Mouse (Mus musculus) Muller cell, postnatal 12 days (primary cell): ENCODE data around the gene Llgl2.
"Not testable (repeated sequence)": the region's sequence is repeated elsewhere in the genome, so short reads cannot be mapped to it uniquely, and the experiment has no call there.

Experiments
- DNase-seq: peaks from one replicate; pipeline ENCODE4 v3.0.0-alpha.2; 2015; ENCODE audit errors: inconsistent ontology term

Llgl2 gene

GRCm38 (mm10) chr11:115833021-115833513 is 9.2 kb downstream of the Llgl2 start:
- DNase-seq = no peak

DNA sequence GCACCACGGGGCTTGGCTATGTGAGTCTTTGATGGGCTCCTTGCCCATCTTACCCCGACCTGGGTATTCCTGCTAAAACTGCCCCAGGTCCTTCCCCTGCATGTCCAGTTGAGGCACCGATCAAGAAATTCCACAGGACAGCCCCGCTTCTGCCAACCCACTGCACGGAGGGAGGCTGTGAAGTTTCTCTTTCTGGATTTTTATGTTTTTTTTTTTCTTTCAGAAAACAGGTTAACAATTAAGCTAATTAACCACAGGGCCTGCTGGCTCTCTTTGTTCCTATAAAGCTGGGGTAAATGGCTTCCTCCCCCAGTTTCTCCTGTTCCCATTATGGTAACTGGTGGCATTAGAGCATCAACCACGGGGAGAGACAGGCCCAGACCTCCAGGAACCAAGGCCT is 10.2 kb downstream of the Llgl2 start:
- DNase-seq = no peak

DNA sequence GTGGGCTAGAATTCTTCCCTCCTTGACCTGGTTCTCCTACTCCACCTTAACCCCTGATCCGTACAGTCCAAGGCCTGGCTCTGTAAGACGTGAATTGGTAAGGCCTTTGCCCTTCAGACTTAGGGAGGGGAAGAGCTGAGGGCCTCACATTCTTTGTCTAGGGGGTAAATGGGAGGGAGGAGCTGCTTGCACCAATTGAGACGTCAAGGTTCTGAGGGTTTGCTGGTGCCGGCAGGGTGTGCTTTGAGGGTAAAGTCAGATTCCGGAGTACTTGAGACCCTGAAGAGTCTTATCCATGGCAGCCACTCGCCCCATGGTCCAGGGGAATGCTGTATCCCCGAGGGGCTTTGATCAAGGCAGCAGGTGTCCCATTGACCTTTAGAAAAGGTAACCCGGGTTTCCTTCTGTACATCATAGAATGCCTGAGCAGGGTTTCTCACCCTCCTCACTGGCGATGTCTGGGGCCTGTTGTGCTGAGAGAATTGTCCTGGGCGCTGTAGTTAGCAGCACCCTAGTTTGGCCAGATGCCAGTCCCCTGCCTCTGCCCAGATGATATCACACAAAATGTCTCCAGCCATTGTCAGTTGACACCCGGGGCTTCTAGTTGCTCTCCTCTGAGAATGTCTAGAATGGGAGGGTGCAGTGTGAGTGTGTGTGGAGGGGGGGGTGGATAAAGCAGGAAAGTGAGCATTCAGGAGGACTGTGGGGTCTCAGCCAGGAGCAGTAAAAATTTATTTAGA is 13.0 kb downstream of the Llgl2 start:
- no peak for DNase-seq

DNA sequence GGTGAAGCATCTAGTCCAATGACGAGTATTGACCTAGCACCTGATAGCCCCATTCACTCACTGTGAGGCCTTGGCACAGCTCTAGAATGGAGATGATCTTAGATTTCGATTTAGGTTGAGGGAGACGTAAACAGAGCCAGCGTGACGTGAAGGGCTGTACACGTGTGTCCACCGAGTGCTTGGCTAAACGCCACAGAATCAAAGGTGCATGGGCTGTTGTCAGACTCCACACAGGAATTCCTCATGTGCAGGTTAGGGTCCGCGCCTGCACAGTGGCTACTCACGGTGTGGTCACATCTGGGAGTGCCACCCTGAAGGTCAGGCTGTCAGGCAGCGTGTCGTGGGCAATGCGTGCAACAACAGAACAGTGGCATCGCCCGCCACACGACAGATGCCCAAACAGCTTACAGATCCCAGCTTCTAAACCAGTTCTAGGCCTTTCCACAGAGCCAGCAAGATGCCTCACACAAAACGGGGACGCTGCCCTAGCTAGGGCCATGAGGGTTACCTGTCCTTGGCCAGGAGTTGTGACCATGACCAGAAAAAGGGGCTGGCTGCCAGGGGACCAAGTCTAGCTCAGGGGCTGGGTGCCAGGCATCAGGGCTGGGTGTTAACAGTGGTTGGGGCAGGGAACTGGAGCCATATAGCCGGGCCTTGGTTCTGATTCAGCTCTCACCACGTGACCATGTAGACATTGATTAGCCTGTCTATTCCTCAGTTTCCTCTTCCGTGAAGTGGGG is 13.9 kb downstream of the Llgl2 start:
- no peak for DNase-seq

GRCm38 (mm10) chr11:115838895-115839311 is 15.1 kb downstream of the Llgl2 start:
- no peak for DNase-seq

DNA sequence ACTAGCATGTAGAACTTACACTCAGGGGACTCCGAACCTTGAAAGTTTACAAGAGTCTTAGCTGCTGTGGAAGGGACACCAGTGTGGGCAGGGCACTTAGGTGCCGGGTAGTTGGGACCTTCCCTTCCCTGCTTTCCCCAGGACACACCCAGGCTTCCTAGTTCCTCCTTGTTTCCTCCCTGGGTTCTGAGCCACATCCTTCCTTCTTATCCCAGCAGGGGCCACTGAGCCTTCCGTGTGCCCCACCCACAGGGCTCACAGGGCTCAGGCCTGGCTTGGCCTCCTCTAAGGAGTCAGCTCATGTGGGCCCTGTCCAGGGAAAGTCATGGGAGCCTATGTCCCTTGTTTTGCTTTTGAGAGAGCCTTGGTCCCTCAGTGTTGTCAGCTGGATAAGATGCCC is 15.9 kb downstream of the Llgl2 start:
- no peak for DNase-seq

DNA sequence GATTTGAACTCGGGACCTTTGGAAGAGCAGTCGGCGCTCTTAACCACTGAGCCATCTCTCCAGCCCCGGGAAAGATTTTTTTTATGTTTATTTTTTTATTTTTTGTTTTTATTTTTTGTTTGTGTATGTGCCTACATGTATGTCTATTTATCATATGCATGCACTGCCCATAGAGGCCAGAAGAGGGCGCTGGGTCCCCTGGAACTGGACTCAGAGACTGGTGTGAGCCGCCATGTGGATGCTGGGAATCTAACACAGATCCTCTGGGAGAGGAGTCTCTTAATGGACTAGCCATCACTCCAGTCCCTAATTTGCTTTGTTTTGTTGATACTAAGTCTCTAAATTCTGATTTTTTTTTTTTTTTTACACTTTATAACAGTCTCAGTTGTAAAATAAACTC is 17.2 kb downstream of the Llgl2 start:
- DNase-seq = no peak

- peak; percentile 82 for DNase-seq
Measured at GRCm38 (mm10) chr11:115841961-115842550, 18.2 kb downstream of the Llgl2 start.

DNA sequence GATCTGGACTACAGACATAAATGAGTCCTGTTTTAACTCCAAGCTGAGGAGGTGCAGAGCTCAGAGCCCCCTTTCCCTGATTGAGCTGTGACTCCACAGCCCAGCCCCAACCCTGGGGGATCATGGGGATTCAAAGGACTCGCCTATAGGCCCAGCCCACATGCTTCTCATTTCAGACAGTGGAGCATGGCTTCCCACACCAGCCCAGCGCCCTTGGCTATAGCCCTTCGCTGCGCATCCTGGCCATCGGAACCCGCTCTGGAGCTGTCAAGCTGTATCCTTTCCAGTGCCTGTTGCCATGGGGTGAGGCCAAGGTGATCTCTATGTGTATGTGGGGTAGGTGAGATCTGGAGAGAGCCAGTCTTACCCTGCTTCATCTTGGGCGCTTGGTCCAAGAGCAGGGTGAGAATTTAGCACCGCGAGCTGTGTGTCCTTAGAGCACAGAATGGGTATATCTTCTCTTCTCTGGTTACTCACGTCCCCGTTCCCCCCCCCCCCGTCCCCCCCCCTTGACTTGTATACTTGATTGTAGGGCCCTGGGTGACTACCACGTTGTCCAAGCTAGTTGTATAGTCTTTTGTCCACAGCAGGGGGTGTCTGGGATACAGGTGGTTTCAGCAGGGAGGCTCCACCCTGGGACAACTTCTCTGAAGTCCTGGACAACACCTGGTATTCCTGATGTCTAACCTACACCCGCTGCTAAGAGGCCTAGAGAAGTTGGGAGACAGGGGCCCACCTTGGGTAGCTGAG is 19.5 kb downstream of the Llgl2 start:
- no peak for DNase-seq

DNA sequence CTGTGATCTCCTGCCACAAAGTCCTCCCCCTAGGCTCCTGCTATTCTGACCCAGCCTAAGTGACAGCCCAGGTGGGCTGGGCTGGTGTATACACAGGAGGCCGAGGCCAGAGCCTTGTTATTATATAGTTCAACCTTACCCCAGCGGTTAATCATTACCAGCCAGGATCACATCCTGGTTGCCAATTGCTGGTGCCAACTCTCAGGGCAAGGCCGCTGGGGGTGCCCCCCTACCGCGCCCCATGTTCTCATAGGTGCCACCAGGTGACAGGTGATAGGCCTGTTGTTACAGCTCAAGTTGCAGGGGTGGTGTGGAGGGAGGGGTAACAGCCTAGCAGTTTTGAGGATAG is 20.0 kb downstream of the Llgl2 start:
- no peak for DNase-seq

- no peak for DNase-seq
Measured at GRCm38 (mm10) chr11:115844240-115844639, 20.4 kb downstream of the Llgl2 start.

- no peak for DNase-seq
Measured at GRCm38 (mm10) chr11:115845819-115846218, 22.0 kb downstream of the Llgl2 start.

DNA sequence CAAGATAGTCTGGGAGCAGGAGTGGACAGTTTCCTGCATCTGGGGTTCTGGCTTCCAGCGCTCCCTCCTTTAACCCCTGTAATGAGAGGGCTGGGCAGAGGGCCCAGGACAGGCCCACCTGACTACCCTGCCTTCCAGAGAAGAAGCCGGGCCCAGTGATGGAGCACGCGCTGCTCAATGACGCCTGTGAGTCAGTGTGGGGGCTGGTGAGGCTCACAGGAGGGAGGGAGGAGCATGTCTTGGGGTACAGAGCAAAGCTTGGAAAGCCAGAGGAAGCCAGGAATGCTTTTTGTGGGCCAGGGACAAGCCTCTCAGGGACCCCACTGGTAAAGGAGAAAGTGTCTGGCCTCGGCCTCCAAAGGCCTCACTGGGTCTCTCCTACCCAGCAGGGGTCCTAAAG is 30.8 kb downstream of the Llgl2 start:
- DNase-seq = no peak

- not testable (repeated sequence) for DNase-seq
Measured at GRCm38 (mm10) chr11:115857146-115857545, 33.3 kb downstream of the Llgl2 start.

- DNase-seq = no peak
Measured at GRCm38 (mm10) chr11:115857936-115858335, 34.1 kb downstream of the Llgl2 start.

DNA sequence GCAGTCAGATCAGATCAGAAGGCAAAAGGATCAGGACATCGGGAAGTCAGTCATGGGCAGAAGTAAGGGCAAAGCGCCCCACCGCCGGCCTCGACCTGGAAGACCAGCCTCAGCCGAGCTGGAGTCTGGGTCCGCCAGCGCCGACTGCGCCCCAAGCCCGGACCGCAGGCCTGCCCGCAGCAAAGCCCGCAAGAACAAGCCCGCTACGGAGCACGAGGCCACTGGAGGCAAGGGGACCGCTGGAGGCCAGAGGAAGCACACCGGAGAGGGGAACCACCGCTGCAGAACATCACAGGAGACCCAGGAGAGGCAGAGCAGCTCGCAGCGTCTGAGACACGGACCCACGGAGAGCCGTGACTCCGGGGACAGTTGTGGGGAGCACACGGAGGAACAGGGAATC is 34.5 kb downstream of the Llgl2 start, which contains the start of gene Myo15b:
Gene Myo15b (plus strand): TSS at position 53 of the 400 bp plus-strand sequence.
- DNase-seq = no peak

GRCm38 (mm10) chr11:115859143-115859945 is 35.5 kb downstream of the Llgl2 start:
- peak; percentile 89 for DNase-seq

DNA sequence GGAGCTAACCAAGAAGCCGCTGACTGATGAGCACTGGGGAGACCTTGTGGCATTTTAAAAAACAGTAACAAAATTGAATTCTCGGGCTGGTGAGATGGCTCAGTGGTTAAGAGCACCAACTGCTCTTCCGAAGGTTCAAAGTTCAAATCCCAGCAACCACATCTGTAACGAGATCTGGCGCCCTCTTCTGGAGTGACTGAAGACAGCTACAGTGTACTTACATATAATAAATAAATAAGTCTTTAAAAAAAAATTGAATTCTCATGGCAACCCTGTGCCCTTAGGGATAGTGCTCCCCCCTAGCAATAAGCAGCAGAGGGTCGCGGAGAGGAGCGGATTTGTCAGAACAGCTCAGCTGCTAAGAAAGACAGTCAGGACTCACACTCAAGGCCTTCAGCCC is 40.0 kb downstream of the Llgl2 start:
- DNase-seq = no peak

- DNase-seq = no peak
Measured at GRCm38 (mm10) chr11:115869393-115869792, 45.5 kb downstream of the Llgl2 start.

DNA sequence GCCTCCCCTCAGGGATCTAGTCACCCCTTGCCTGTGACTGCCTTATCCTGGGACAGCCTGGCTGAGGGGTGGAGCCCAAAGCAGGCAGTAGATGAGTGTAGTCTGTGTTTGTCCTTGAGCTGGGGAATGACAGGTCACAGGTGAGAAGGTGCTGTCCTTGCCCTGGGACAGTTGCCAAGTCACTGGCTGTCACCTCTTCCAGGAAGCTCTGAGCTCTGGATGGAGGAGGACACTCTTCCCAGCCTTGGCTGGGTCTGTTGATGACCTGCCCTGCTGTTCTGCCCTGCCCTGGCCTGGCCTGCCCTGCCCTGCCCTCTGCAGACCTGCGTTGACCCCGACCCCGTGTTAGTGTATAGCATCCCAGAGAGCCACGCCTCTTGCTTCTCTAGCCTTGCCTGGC is 48.6 kb downstream of the Llgl2 start:
- no peak for DNase-seq

DNA sequence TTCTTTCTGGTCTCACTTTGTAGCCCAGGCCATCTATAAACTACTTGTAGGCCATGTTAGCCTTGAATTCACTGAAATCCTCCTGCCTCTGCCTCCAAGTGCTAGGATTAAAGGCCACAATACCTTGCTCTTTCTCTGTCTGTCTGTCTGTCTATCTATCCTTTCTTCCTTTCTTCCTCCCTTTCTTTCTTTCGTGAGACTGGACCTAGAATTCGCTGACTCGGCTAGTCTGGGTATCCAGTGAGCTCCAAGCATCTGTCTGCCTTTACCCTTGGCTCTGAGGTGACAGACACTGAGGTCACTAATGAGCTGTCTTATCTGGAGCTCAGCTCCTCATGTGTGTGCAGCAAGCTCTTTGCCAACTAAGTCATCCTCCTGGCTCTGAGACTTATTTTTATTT is 52.1 kb downstream of the Llgl2 start:
- no peak for DNase-seq
